Mouse (Mus musculus): ENCODE data around the gene Pkm. TPM values are rescaled to one million over a fixed set of nuclear protein-coding genes. Genes with fewer than 3 reads are reported as not detected.

The Pkm gene
- total RNA-seq, 2 experiments from 2014 or later, result 525 to 1,006 TPM

DNA sequence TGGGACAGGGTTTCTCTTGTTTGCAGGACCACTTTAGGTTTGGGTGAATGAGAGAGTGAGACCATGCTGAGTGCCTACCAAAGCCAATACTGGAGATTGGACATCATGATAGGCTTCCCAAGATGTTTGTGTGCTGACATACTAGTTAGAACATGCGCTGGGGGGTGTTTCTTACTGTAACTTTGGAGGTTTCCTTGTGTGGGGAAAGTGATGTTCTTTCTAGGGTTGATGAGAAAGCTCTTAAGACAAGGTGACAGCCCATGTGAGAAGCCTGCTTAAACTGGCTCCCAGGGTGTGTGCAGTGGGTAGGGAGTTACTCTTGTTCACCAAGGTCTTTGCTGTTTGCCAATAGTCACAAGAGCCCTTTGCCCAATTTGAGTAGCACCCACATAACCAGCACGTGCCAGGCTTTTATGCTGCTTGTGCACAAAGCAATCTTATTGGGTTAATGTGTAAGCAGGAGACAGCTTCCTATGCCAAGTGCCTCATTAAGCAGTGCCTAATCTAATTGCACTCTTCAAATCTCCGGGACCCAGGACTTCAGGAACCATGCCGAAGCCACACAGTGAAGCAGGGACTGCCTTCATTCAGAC, 8.6 kb downstream of the Pkm start:
- no peak for ATAC-seq (replicated peaks; ENCODE audit: poor library complexity, severe bottlenecking)

DNA sequence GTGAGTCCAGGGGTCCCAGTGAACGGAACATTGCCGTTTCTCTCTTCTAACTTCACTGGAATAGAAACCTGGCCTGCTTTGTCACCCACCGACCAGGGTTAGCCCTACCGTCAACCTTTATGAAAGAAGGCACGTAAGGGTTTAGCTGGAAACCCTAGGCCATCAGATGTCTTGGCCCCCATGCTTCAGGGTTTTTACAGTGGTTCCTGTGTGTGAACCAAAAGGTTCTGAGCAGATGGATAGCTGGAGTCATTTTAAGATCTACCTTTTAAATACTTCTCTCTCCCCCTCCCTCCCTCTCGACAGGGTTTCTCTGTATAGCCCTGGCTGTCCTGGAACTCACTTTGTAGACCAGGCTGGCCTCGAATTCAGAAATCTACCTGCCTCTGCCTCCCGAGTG, 9.8 kb downstream of the Pkm start:
- no peak for ATAC-seq (replicated peaks; ENCODE audit: poor library complexity, severe bottlenecking)

DNA sequence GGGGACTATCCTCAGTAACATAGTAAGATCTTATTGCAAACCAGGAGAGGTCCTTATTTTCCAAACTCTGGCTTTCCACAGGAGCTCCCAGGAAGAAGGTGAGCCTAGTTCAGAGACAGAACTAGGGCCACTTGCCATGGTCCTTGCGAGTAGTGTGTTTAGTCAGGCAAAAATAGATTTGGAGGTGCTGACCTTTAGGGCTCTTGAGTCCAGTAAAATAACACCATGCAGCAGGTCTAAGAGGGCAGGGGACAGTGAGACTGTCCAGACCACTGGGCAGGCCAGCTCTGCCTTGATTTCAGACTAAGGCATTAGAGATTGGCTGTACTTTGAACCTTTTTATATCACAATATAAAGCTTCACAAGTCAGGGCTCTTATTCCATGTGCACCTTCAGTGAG, 10.6 kb downstream of the Pkm start:
- ATAC-seq (replicated peaks; ENCODE audit: poor library complexity, severe bottlenecking), result no peak

DNA sequence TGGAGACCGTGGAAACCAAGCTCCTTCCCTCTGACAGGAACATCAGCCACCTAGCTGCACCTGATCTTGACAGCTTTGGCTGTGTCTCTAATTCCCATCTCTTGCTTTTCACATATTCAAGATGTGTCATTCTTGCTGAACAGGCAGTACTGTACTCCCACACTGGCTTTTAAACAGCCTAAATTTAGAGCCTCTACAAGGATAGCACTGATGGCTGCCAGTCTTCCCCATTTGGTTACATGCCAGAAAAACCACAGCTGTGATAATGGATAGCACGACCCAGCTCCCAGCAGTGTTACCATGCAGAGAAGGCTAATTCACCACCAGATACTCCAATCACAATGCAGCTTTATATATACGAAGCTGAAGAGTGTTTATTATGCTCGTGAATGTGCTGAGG, 11.1 kb downstream of the Pkm start:
- ATAC-seq (replicated peaks; ENCODE audit: poor library complexity, severe bottlenecking), result 0 out of 2 replicates have a peak, but pooled peaks have one; percentile 41

GRCm38 (mm10) chr9:59667904-59668303, 11.7 kb downstream of the Pkm start:
- ATAC-seq (replicated peaks; ENCODE audit: poor library complexity, severe bottlenecking), result peak; percentile 35; the same call in 1 of the 2 replicates

DNA sequence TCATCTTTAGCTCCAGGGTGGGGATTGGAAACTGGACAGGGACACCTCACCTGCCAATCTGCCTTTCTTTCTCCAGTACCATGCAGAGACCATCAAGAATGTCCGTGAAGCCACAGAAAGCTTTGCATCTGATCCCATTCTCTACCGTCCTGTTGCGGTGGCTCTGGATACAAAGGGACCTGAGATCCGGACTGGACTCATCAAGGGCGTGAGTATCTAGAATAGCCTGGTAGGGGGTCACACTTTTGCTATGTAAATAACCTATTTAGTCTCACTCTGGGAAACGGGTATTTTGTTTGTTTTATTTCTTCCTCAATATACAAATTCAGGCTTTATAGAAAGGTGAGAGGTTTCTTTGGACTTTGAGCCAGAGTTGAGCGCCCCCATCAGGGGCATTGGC, 12.3 kb downstream of the Pkm start:
- ATAC-seq (replicated peaks; ENCODE audit: poor library complexity, severe bottlenecking), result no peak

GRCm38 (mm10) chr9:59669172-59669571, 13.0 kb downstream of the Pkm start:
- no peak; the same call in 1 of the 2 replicates for ATAC-seq (replicated peaks; ENCODE audit: poor library complexity, severe bottlenecking)

GRCm38 (mm10) chr9:59672195-59672894, 16.2 kb downstream of the Pkm start:
- ATAC-seq (replicated peaks; ENCODE audit: poor library complexity, severe bottlenecking), result no peak

DNA sequence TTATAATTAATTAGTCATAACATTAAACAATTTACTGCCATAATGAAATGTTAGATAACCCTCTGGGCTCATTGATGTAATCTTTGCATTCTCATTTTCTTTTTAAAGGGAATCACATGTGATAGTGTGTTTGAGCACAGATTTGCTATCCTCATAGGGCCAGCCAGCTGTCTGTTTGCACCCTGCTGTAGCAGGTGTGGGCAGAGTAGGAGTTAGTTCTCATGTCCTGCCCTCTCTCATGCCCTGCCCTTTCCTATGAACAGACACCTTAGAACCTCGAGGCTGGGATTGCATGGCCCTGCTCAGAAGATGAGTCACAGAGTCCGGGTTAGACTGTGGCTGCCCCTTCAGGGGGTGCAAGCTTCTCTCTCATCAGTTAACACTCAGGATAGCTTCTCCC, 17.3 kb downstream of the Pkm start:
- no peak for ATAC-seq (replicated peaks; ENCODE audit: poor library complexity, severe bottlenecking)

- ATAC-seq (replicated peaks; ENCODE audit: poor library complexity, severe bottlenecking), result no peak
These were observed 19.4 kb downstream of the Pkm start for GRCm38 (mm10) chr9:59675598-59675997.

- ATAC-seq (replicated peaks; ENCODE audit: poor library complexity, severe bottlenecking), result peak; percentile 46
These were observed 22.1 kb downstream of the Pkm start for GRCm38 (mm10) chr9:59678313-59678712.

GRCm38 (mm10) chr9:59679678-59680533, 23.7 kb downstream of the Pkm start, which contains the start of gene Gramd2:
TSS of gene Gramd2 (plus strand) at chr9:59680144.
- peak; percentile 86 for ATAC-seq (replicated peaks; ENCODE audit: poor library complexity, severe bottlenecking)

- ATAC-seq (replicated peaks; ENCODE audit: poor library complexity, severe bottlenecking), result no peak
These were observed 24.3 kb downstream of the Pkm start for GRCm38 (mm10) chr9:59680534-59680875.

- ATAC-seq (replicated peaks; ENCODE audit: poor library complexity, severe bottlenecking), result no peak
These were observed 27.9 kb downstream of the Pkm start for GRCm38 (mm10) chr9:59684020-59684419.

DNA sequence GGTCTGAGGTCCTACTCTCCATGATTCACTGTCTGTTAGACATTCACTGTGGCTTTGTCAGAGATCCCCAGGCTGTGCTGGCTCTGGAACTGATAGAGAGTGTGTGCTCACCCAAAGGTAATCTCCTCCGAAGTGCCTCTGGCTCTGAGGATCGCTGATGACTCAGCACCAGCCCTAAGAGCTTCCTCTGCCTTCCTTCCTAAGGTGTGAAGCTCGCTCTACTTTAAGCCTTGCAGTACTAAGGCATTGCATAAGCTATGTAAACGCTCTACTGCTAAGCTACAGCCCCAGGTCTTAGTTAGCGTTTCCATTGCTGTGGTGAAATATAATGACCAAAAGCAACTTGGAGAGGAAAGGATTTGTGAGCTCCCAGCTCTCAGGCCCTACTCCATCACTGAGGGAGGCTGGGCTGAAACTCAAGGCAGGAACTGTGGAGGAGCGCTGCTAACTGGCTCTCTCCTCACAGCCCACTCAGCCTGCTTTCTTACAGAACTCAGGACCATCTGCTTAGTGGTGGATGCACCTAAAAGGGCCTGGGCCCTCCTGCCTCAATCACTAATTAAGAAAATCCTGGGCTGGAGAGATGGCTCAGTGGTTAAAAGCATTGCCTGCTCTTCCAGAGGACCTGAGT, 31.4 kb downstream of the Pkm start:
- ATAC-seq (replicated peaks; ENCODE audit: poor library complexity, severe bottlenecking), result no peak

DNA sequence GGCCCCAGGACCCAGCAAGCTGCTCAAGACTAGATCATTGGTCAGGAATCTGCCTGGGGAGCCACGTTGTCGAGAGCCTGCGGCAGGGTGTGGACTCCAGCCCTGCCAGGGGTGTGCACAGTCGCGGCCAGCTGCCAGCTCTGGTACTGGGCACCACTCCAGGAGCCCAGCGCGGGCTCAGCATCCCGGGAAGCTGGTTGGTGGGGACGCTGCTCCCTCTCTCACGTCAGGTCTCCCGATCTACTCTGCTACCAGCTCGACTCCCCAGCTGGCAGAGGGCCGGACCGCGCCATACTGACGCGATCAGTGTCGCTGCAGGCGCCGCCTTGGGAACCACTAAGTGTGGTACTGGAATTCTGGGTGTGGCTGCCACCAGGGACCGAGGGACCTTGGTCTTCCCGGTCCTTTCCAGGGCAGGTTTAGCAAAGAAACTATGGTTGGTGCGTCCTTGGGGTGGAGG, 35.5 kb downstream of the Pkm start:
- ATAC-seq (replicated peaks; ENCODE audit: poor library complexity, severe bottlenecking), result peak; percentile 37; the same call in 1 of the 2 replicates

- peak; percentile 65 for ATAC-seq (replicated peaks; ENCODE audit: poor library complexity, severe bottlenecking)
These were observed 36.0 kb downstream of the Pkm start for GRCm38 (mm10) chr9:59692145-59692544.

- ATAC-seq (replicated peaks; ENCODE audit: poor library complexity, severe bottlenecking), result no peak
These were observed 38.6 kb downstream of the Pkm start for GRCm38 (mm10) chr9:59694571-59695450.

GRCm38 (mm10) chr9:59695451-59695813, 39.3 kb downstream of the Pkm start:
- no peak for ATAC-seq (replicated peaks; ENCODE audit: poor library complexity, severe bottlenecking)

DNA sequence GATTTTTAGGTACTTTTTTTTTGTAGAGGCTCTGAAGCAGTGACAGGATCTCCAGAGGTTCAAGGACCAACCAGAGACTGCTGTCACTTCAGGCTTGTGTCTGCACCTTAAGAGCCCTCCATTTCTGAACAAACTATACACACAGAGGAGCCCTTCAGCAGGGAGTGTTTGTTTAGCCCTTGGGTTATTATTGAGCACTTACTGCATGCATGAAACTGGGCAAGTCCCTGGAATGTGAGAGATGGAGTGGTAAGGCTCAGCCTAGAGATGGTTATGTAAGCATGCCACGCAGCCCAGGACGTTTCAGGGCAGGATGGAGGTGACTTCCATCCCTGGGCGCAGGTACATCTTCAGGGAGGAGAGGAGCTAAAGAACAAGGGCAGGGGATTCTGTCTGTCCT, 40.2 kb downstream of the Pkm start:
- ATAC-seq (replicated peaks; ENCODE audit: poor library complexity, severe bottlenecking), result no peak
